Mouse (Mus musculus) gastrocnemius, postnatal 36 days (tissue): ENCODE data around the gene Foxn3. TPM values are rescaled to one million over a fixed set of nuclear protein-coding genes. Genes with fewer than 3 reads are reported as not detected.

Experiments used
- DNase-seq, 2 experiments: peaks; one replicate each; pipeline ENCODE4 v3.0.0; 2022
- intact Hi-C: fragments of 180-260 bp; cut with DNase I; formaldehyde crosslinking; loops from one replicate; pipeline ENCODE4 v1.15.1; 2025
- total RNA-seq, 2 experiments: library from RNA; stranded (reverse); gene quantifications; 2 replicates each; pipeline ENCODE4 v1.2.3; 2021

Foxn3 gene
- total RNA-seq, 2 experiments from 2014 or later, result 164 to 192 TPM

- no peak for DNase-seq
- intact Hi-C loops, result no loop called here
These were observed 252.1 kb downstream of the Foxn3 start for GRCm38 (mm10) chr12:99311303-99311702.

- intact Hi-C loops, result no loop called here
- no peak for DNase-seq
These were observed 253.4 kb downstream of the Foxn3 start for GRCm38 (mm10) chr12:99309937-99310336.

DNA sequence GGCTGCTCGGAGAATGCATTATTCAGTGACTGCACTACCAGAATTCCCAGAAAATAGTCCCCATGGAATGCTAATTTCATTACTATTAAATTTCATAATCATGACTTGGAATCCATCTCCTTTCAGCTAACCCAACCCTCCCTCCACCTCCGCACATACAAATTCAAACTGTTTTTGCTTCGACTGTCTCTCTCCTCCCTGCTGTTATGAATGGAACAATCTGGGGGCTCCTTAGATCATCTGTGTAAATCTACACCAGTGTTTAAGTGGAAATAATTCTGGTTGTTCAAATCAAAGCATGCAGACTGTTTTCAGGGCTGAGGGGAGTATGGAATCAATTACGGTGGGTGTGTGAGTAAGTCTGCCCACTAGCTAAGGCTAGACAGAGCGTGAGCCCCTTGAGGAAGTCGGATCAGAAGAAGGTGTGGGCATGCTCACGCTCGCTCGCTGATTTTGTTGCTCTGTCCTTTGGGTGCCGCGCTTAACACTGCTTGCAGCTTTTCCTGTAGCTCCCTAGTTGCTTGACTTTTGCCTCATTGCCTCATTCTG lies 254.8 kb downstream of the Foxn3 start:
- no peak for DNase-seq
- intact Hi-C loops, result no loop called here

DNA sequence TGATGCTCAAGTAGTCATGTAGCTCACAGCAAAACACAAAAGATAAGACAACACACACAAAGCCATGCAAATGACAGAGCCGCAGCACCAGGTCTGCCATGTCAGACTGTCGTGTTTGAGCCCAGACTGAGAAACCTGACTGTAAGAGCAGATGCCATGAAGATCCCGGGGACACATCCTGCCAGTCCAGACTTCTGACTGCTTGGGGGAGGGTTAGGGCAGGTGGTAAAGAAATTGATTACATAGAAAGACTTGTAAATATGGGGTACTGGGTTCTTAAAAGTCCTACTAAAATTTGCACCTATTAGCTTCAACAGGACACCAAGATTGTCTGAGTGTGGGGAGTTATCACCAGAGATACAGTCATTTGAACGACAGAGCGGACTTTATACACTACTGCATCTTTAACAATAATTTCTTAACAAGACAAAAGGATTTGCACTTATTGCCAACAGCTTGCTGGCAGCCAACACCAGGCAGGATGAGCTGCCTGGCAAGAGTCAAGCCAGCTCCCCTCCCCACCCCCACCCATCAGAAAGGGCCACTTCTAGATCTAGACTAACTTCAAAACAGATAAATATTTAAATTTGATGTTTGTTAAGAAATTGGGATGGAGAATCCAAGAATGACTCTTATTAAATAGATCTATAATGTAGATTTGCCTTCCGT lies 256.7 kb downstream of the Foxn3 start:
- intact Hi-C loops, result no loop called here
- DNase-seq, result no peak

GRCm38 (mm10) chr12:99305784-99306535 lies 257.4 kb downstream of the Foxn3 start:
- peak in 1 of 2 experiments; percentile 36 for DNase-seq
- intact Hi-C loops, result no loop called here

DNA sequence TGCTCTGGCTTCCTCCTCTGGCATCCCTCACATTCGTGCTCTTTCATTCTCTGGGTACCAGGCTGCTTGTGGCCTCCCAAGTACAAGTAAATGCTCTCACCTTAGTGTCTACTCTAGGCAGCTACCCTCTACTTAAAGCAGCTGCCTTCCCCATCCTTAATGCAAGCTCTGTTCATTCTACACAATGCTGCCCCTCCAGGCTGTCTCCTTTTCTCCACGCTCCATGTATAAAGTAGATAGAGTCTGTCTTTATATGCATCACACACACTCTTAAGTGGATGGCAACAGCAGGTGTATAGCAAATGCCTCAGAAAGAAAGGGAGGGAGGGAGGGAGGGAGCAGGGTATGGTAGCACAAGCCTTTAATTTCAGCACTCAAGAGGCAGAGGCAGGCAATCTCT lies 258.1 kb downstream of the Foxn3 start:
- intact Hi-C loops, result no loop called here
- DNase-seq, result no peak

- no peak for DNase-seq
- intact Hi-C loops, result loop anchor here (5.0 kb wide), 1 partner anchor 87 kb away; no protein-coding TSS in a partner anchor
These were observed 259.3 kb downstream of the Foxn3 start for GRCm38 (mm10) chr12:99304056-99304455.

GRCm38 (mm10) chr12:99303581-99303980 lies 259.8 kb downstream of the Foxn3 start:
- intact Hi-C loops, result loop anchor here (5.0 kb wide), 1 partner anchor 86 kb away; no protein-coding TSS in a partner anchor
- DNase-seq, result no peak

- DNase-seq, result no peak
- intact Hi-C loops, result loop anchor here (5.0 kb wide), 1 partner anchor 83 kb away; no protein-coding TSS in a partner anchor
These were observed 263.5 kb downstream of the Foxn3 start for GRCm38 (mm10) chr12:99299900-99300299.

DNA sequence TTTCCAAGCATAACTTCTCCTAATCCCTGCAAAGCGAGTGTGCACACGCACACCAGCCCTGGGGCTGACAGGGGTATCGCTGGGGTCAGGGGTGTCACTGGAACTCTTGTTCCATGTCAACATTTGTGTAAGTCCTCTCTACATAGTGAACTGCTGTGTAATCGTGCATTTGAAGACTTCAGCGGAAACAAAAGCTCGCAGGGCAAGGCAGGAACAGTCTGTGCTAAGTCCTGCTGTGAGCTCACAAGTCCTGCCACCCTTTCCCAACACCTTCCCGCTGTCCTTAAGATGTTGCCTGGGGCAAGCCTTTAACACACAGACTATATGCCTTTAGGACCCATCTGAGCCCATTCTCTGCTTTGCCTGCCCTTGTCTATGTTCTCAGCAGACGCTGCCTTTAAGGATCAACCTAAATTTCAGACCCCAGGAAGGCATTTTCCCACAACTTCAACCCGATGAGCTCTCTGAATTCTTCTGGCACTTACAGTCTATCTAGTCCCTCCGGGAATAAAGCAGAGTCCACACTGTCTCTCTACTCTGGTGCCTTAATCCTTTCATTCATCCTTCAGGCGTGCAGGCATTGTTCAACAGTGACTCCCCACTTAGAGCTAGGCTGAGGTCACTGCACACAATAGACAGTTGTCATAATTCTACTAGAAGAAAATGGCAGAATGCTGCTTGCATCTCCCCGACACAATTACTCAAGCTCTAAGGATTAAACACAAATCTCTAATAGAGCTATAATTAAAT lies 264.4 kb downstream of the Foxn3 start:
- DNase-seq, result no peak
- intact Hi-C loops, result no loop called here

DNA sequence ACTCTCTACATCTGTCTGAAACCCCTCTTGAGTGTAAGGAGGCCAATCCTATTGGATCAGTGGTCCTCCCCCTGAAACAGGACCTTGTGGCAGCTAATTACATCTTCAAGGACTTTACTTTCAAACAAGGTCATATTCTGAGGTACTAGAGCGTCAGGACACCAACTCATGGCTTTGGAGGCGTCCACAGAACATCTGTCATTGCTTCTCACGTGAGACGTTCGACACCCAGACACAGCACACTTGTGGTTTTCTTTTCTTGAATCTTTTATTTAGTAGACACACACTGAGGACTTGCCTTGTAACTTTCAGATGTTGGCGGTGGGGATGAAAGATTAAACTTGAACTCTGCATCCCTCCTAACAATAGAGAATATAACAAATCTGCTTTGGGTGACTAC lies 265.1 kb downstream of the Foxn3 start:
- DNase-seq, result no peak

GRCm38 (mm10) chr12:99297792-99298191 lies 265.6 kb downstream of the Foxn3 start:
- intact Hi-C loops, result no loop called here
- DNase-seq, result no peak

More for the DNA sequence above, 265.1 kb downstream of the Foxn3 start:
- intact Hi-C loops, result no loop called here

GRCm38 (mm10) chr12:99293532-99293931 lies 269.9 kb downstream of the Foxn3 start:
- intact Hi-C loops, result no loop called here
- DNase-seq, result no peak

DNA sequence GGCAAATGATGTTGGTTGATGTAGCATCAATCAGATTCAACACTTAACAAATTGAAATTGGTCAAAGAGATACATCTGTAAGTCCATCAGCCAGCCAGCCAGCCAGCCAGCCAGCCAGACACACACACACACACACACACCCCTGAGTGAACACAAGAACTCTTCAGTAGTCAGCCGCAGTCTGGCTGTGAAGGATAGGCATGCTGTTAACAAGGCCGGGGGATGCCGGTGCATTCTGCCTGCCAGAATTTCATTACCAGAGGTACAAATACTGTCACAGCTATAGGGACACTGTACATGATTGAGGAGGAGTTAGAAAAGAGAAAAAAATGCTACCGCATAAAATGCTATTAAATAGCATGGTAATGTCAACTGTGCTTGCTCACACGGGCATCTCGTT lies 271.2 kb downstream of the Foxn3 start:
- intact Hi-C loops, result no loop called here

DNA sequence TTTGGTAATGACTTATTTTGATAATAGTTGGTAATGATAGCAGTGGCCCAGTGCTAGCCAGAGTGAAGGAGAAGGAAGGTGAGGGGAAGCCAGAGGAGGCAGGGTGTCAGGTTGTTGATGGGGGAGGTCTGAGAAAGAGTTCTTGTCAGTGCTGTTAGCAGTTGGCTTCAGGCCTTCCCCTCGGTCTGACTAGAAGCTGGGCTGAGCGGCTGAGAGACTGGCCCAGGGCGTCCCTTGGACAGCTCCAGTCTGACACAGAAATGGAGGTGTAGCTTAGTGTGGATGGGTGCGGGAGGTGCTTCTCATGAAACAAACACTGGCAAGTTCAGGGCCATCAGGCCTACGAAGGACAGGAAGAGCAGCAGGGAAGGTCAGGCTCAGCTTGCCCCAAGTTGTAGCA lies 276.3 kb downstream of the Foxn3 start:
- no peak for DNase-seq
- intact Hi-C loops, result no loop called here

More for the DNA sequence above, 271.2 kb downstream of the Foxn3 start:
- DNase-seq, result no peak

DNA sequence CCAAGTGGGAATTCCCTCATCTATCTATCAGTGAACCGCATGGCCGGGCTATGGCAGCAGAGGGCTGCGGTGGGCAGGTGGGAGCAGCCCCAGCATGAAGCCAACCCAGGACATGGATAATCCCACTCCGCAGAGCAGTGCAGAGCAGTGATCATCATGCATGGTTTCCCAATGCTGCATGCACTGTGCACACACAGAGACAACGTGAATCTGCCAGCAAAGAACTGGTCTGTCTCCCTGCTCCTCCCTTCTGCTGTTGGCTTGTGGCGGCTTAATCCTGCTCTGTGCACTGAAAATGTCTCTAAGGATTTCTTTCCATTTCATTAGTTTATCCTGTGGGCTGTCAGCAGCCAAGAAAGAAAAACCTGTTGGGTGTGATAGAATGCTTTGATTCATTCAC lies 276.7 kb downstream of the Foxn3 start:
- intact Hi-C loops, result no loop called here
- DNase-seq, result no peak

- intact Hi-C loops, result no loop called here
These were observed 277.7 kb downstream of the Foxn3 start for GRCm38 (mm10) chr12:99285656-99286055.

GRCm38 (mm10) chr12:99285199-99285598 lies 278.2 kb downstream of the Foxn3 start:
- intact Hi-C loops, result no loop called here
- no peak for DNase-seq

More at GRCm38 (mm10) chr12:99285656-99286055, 277.7 kb downstream of the Foxn3 start:
- DNase-seq, result no peak

GRCm38 (mm10) chr12:99284419-99285069 lies 278.8 kb downstream of the Foxn3 start:
- intact Hi-C loops, result no loop called here
- no peak for DNase-seq

GRCm38 (mm10) chr12:99280826-99281225 lies 282.6 kb downstream of the Foxn3 start:
- DNase-seq, result no peak
- intact Hi-C loops, result no loop called here
